Mouse (Mus musculus): ENCODE results near the gene Pdilt. TPM values are rescaled to one million over a fixed set of nuclear protein-coding genes. Genes with fewer than 3 reads are reported as not detected.

Gene Pdilt
- polyA plus RNA-seq, 1 experiment = not detected

- H3K4me3 ChIP-seq (replicated peaks; ENCODE audit: insufficient read depth, low read depth, low read length) = no peak overlapping the region
- no peak overlapping the region for H3K27ac ChIP-seq (ENCODE audit: insufficient read depth, low read length)
- no peak for DNase-seq
- TF ChIP-seq CTCF (IDR thresholded peaks at IDR 0.05; ENCODE audit: borderline replicate concordance, insufficient read depth, low read depth, low read length) (no peak), POLR2A (IDR thresholded peaks at IDR 0.05; ENCODE audit: borderline replicate concordance, insufficient read depth, low read length) (no peak)
- WGBS = 84% methylated on average over 4 of the region's 4 CpGs
- no peaks in the 10 kb centered on the region for H3K4me1 ChIP-seq (ENCODE audit: control insufficient read depth, insufficient read depth, low read length)
- no peaks in the 10 kb centered on the region for H3K27me3 ChIP-seq (ENCODE audit: control insufficient read depth, insufficient read depth, low read length)
These were observed 33.1 kb downstream of the Pdilt start for GRCm38 (mm10) chr7:119490041-119490780.

- 88% methylated on average over 5 of the region's 5 CpGs for WGBS
These were observed 36.6 kb downstream of the Pdilt start for GRCm38 (mm10) chr7:119486683-119487082.

GRCm38 (mm10) chr7:119484154-119484553 lies 39.1 kb downstream of the Pdilt start:
- DNase-seq = no peak
- no peak for TF ChIP-seq POLR2A (IDR thresholded peaks at IDR 0.05; ENCODE audit: borderline replicate concordance, insufficient read depth, low read length)
- no peak for TF ChIP-seq CTCF (IDR thresholded peaks at IDR 0.05; ENCODE audit: borderline replicate concordance, insufficient read depth, low read depth, low read length)

More at GRCm38 (mm10) chr7:119486683-119487082, 36.6 kb downstream of the Pdilt start:
- Histone ChIP-seq H3K27me3 (ENCODE audit: control insufficient read depth, insufficient read depth, low read length) (no peaks in the 10 kb centered on the region), H3K4me3 (replicated peaks; ENCODE audit: insufficient read depth, low read depth, low read length) (no peak overlapping the region), H3K4me1 (ENCODE audit: control insufficient read depth, insufficient read depth, low read length) (no peaks in the 10 kb centered on the region), H3K27ac (ENCODE audit: insufficient read depth, low read length) (no peak overlapping the region)
- no peak for TF ChIP-seq CTCF (IDR thresholded peaks at IDR 0.05; ENCODE audit: borderline replicate concordance, insufficient read depth, low read depth, low read length)
- TF ChIP-seq POLR2A (IDR thresholded peaks at IDR 0.05; ENCODE audit: borderline replicate concordance, insufficient read depth, low read length) = no peak
- no peak for DNase-seq

GRCm38 (mm10) chr7:119479256-119479655 lies 44.0 kb downstream of the Pdilt start, which contains the start of gene Umod:
TSS of gene Umod (minus strand) at chr7:119479282.
- Histone ChIP-seq H3K4me1 (ENCODE audit: control insufficient read depth, insufficient read depth, low read length) (no peaks in the 10 kb centered on the region), H3K4me3 (replicated peaks; ENCODE audit: insufficient read depth, low read depth, low read length) (no peak within 1 kb of the TSS), H3K27me3 (ENCODE audit: control insufficient read depth, insufficient read depth, low read length) (no peaks in the 10 kb centered on the region), H3K27ac (ENCODE audit: insufficient read depth, low read length) (no peak within 1 kb of the TSS)
- TF ChIP-seq CTCF (IDR thresholded peaks at IDR 0.05; ENCODE audit: borderline replicate concordance, insufficient read depth, low read depth, low read length) (no peak), POLR2A (IDR thresholded peaks at IDR 0.05; ENCODE audit: borderline replicate concordance, insufficient read depth, low read length) (no peak)
- no peak for DNase-seq

More at GRCm38 (mm10) chr7:119484154-119484553, 39.1 kb downstream of the Pdilt start:
- no peaks in the 10 kb centered on the region for H3K4me1 ChIP-seq (ENCODE audit: control insufficient read depth, insufficient read depth, low read length)
- H3K27me3 ChIP-seq (ENCODE audit: control insufficient read depth, insufficient read depth, low read length) = no peaks in the 10 kb centered on the region
- no peak overlapping the region for H3K4me3 ChIP-seq (replicated peaks; ENCODE audit: insufficient read depth, low read depth, low read length)
- no peak overlapping the region for H3K27ac ChIP-seq (ENCODE audit: insufficient read depth, low read length)
- WGBS = 80% methylated on average over 4 of the region's 4 CpGs

- Histone ChIP-seq H3K4me1 (ENCODE audit: control insufficient read depth, insufficient read depth, low read length) (no peaks in the 10 kb centered on the region), H3K27ac (ENCODE audit: insufficient read depth, low read length) (no peak overlapping the region), H3K27me3 (ENCODE audit: control insufficient read depth, insufficient read depth, low read length) (no peaks in the 10 kb centered on the region), H3K4me3 (replicated peaks; ENCODE audit: insufficient read depth, low read depth, low read length) (no peak overlapping the region)
- 68% methylated on average over 33 of the region's 33 CpGs for WGBS
- no peak for TF ChIP-seq CTCF (IDR thresholded peaks at IDR 0.05; ENCODE audit: borderline replicate concordance, insufficient read depth, low read depth, low read length)
- TF ChIP-seq POLR2A (IDR thresholded peaks at IDR 0.05; ENCODE audit: borderline replicate concordance, insufficient read depth, low read length) = no peak
- DNase-seq = no peak
These were observed 46.5 kb downstream of the Pdilt start for GRCm38 (mm10) chr7:119476500-119477389.

- WGBS = 93% methylated on average over 6 of the region's 6 CpGs
- Histone ChIP-seq H3K4me3 (replicated peaks; ENCODE audit: insufficient read depth, low read depth, low read length) (no peak within 1 kb of the TSS), H3K27ac (ENCODE audit: insufficient read depth, low read length) (no peak within 1 kb of the TSS), H3K27me3 (ENCODE audit: control insufficient read depth, insufficient read depth, low read length) (no peaks in the 10 kb centered on the region), H3K4me1 (ENCODE audit: control insufficient read depth, insufficient read depth, low read length) (no peaks in the 10 kb centered on the region)
- TF ChIP-seq CTCF (IDR thresholded peaks at IDR 0.05; ENCODE audit: borderline replicate concordance, insufficient read depth, low read depth, low read length) = no peak
- no peak for TF ChIP-seq POLR2A (IDR thresholded peaks at IDR 0.05; ENCODE audit: borderline replicate concordance, insufficient read depth, low read length)
- no peak for DNase-seq
These were observed 64.1 kb downstream of the Pdilt start, which contains the start of gene Gp2 for GRCm38 (mm10) chr7:119459185-119459584. TSS of gene Gp2 (minus strand) at chr7:119459285.

GRCm38 (mm10) chr7:119454192-119454591 lies 69.1 kb downstream of the Pdilt start:
- Histone ChIP-seq H3K27ac (ENCODE audit: insufficient read depth, low read length) (no peak overlapping the region), H3K27me3 (ENCODE audit: control insufficient read depth, insufficient read depth, low read length) (no peaks in the 10 kb centered on the region), H3K4me3 (replicated peaks; ENCODE audit: insufficient read depth, low read depth, low read length) (no peak overlapping the region), H3K4me1 (ENCODE audit: control insufficient read depth, insufficient read depth, low read length) (no peaks in the 10 kb centered on the region)
- TF ChIP-seq CTCF (IDR thresholded peaks at IDR 0.05; ENCODE audit: borderline replicate concordance, insufficient read depth, low read depth, low read length) (no peak), POLR2A (IDR thresholded peaks at IDR 0.05; ENCODE audit: borderline replicate concordance, insufficient read depth, low read length) (no peak)
- WGBS = 73% methylated on average over 7 of the region's 7 CpGs
- DNase-seq = no peak

Measured in cerebellum, adult 2 months (tissue).